Mouse (Mus musculus): ENCODE measurements around the gene Pkig.

- TF ChIP-seq POLR2A (IDR thresholded peaks at IDR 0.05; ENCODE audit: insufficient read depth, low read depth, low read length): 0 out of 2 replicates have a peak, but pooled peaks have one; percentile 17
- TF ChIP-seq CTCF (IDR thresholded peaks at IDR 0.05): no peak
- TF ChIP-seq EP300 (IDR thresholded peaks at IDR 0.05; ENCODE audit: insufficient read depth, low read depth, low read length): no peak
These were observed 41.4 kb upstream of the Pkig start for GRCm38 (mm10) chr2:163616652-163617227.
